ENCODE assay signal across 24 mouse cellular contexts in the genomic region with DNA sequence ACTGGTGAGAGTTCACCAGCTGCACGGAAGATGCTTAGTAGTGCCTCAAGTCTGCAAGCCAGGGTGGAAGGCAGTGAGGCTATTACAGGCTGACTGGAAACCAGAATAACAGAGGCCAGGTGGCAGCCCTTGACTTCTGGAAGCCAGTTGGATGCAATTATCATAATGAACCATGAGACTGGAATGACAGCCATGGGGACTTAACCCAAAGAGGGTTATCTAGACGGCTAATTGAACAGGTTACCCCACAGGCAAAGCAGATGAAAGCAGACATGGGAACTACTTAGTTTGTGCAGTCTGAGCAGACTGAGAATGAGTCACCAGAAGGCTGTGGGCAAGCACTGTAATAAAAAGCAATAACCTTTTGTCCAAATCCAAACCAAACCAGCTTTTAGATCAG. TPM values are rescaled to one million over a fixed set of nuclear protein-coding genes. Genes with fewer than 3 reads are reported as not detected.
A peak's percentile ranks its signal among the peaks of the same experiment; 100 is the strongest.
DNase-seq lines count a peak whose midpoint lies in the region; ATAC-seq lines count a peak whose summit lies in the region.
"Had no signal": no experiment of that assay in that cellular context is flagged by ENCODE, and none has a peak within 500 bp of the region (broad histone marks: within the 10 kb centered on the region; RNA-seq: fewer than 3 reads in every experiment).

No protein-coding gene starts in this region.

- peak; percentile 74; the same call in 1 of the 2 replicates for ATAC-seq in embryonic facial prominence, embryonic 14.5 days (ENCODE audit: low read depth)
- ATAC-seq in kidney, embryonic 14.5 days (ENCODE audit: low FRiP score, low TSS enrichment), result no peak
- ATAC-seq: forebrain, embryonic 15.5 days; hindbrain, embryonic 16.5 days; inflammation-experienced regulatory T-cells, adult 6 months had no signal

- no peaks in the 10 kb centered on the region for H3K27me3 ChIP-seq in embryonic facial prominence, embryonic 14.5 days (replicated peaks; ENCODE audit: control insufficient read depth, insufficient read depth, low read length)
- H3K27me3 ChIP-seq in kidney, embryonic 14.5 days (ENCODE audit: control insufficient read depth, insufficient read depth, low read length), result no peaks in the 10 kb centered on the region
- H3K27me3 ChIP-seq: embryonic facial prominence, embryonic 15.5 days; forebrain, embryonic 15.5 days; heart, embryonic 13.5 days; hindbrain, embryonic 12.5 days had no signal

- no peak overlapping the region for H3K4me2 ChIP-seq in embryonic facial prominence, embryonic 14.5 days (ENCODE audit: low read depth, low read length)
- no peak overlapping the region for H3K4me2 ChIP-seq in kidney, embryonic 14.5 days (replicated peaks; ENCODE audit: low read depth, low read length)
- H3K4me2 ChIP-seq: embryonic facial prominence, embryonic 15.5 days; forebrain, embryonic 15.5 days; heart, embryonic 13.5 days; hindbrain, embryonic 12.5 days had no signal

- no peaks in the 10 kb centered on the region for H3K36me3 ChIP-seq in embryonic facial prominence, embryonic 14.5 days (ENCODE audit: control insufficient read depth, insufficient read depth, low read length)
- no peaks in the 10 kb centered on the region for H3K36me3 ChIP-seq in kidney, embryonic 14.5 days (ENCODE audit: control insufficient read depth, insufficient read depth, low read length)
- H3K36me3 ChIP-seq: embryonic facial prominence, embryonic 15.5 days; forebrain, embryonic 15.5 days; heart, embryonic 13.5 days; hindbrain, embryonic 12.5 days had no signal

- intact Hi-C loops in heart, postnatal 25 days (cut with DNase I), result no loop called here

- H3K4me1 ChIP-seq in embryonic facial prominence, embryonic 14.5 days (ENCODE audit: control insufficient read depth, insufficient read depth, low read length), result no peaks in the 10 kb centered on the region
- H3K4me1 ChIP-seq in kidney, embryonic 14.5 days (ENCODE audit: control insufficient read depth, insufficient read depth, low read length), result no peaks in the 10 kb centered on the region
- H3K4me1 ChIP-seq: embryonic facial prominence, embryonic 15.5 days; forebrain, embryonic 15.5 days; heart, embryonic 13.5 days; hindbrain, embryonic 12.5 days had no signal

- H3K9ac ChIP-seq in embryonic facial prominence, embryonic 14.5 days (ENCODE audit: low read depth, low read length), result no peak overlapping the region
- H3K9ac ChIP-seq in kidney, embryonic 14.5 days (ENCODE audit: low read depth, low read length), result no peak overlapping the region
- H3K9ac ChIP-seq: embryonic facial prominence, embryonic 15.5 days; forebrain, embryonic 15.5 days; heart, embryonic 13.5 days; hindbrain, embryonic 12.5 days had no signal

- peak; percentile 10 for DNase-seq in 3T3-L1 (ENCODE audit: low read depth, low spot score)
- peak; percentile 9 for DNase-seq in brain, adult 2 months (ENCODE audit: low read depth, low spot score)
- DNase-seq in embryonic facial prominence, embryonic 14.5 days (ENCODE audit: low spot score), result peak; percentile 20
- peak; percentile 60 for DNase-seq in retina, embryonic 14.5 days (ENCODE audit: low spot score)
- DNase-seq in spleen, postnatal 36 days (ENCODE audit: low spot score in 2 of 2), result no peak
- no peak for DNase-seq in heart, postnatal 25 days (ENCODE audit: low spot score)
- DNase-seq in spleen, postnatal 14 days (ENCODE audit: low spot score in 2 of 2), result no peak
- DNase-seq: adrenal gland, adult 8-10 months; adrenal gland, postnatal 36 days; cerebellum, adult 11-12 months; cerebellum, adult 9-10 months; cerebellum, postnatal 25 days; gastrocnemius, postnatal 25 days; heart, postnatal 4 days had no signal

- WGBS in embryonic facial prominence, embryonic 14.5 days, result 26% methylated on average over 2 of the region's 2 CpGs
- 61% methylated on average over 2 of the region's 2 CpGs for WGBS in kidney, embryonic 14.5 days

- H3K27ac ChIP-seq in embryonic facial prominence, embryonic 14.5 days (replicated peaks; ENCODE audit: low read depth, low read length), result no peak overlapping the region
- H3K27ac ChIP-seq in kidney, embryonic 14.5 days (ENCODE audit: low read depth, low read length), result no peak overlapping the region
- H3K27ac ChIP-seq: embryonic facial prominence, embryonic 15.5 days; forebrain, embryonic 15.5 days; heart, embryonic 13.5 days; hindbrain, embryonic 12.5 days had no signal

- H3K9me3 ChIP-seq in embryonic facial prominence, embryonic 14.5 days (ENCODE audit: control insufficient read depth, low read length), result 0 out of 2 replicates have a peak, but pooled peaks cover 3% of the 10 kb centered on the region
- H3K9me3 ChIP-seq in kidney, embryonic 14.5 days (ENCODE audit: control insufficient read depth, low read length), result no peaks in the 10 kb centered on the region
- H3K9me3 ChIP-seq: embryonic facial prominence, embryonic 15.5 days; forebrain, embryonic 15.5 days; heart, embryonic 13.5 days; hindbrain, embryonic 12.5 days had no signal

- no peak overlapping the region for H3K4me3 ChIP-seq in embryonic facial prominence, embryonic 14.5 days (ENCODE audit: low read depth, low read length)
- no peak overlapping the region for H3K4me3 ChIP-seq in kidney, embryonic 14.5 days (ENCODE audit: low read length)
- H3K4me3 ChIP-seq: embryonic facial prominence, embryonic 15.5 days; erythroblast, embryonic 14.5 days; forebrain, embryonic 15.5 days; heart, embryonic 13.5 days; hindbrain, embryonic 12.5 days had no signal

RNA-seq across cellular contexts. Expression of a gene that starts 28.8 kb away (rescaled TPM):
- 19.2 and 22.0 TPM in 2 replicates for polyA plus RNA-seq in embryonic facial prominence, embryonic 14.5 days (2014; fragmentation: Nextera tagmentation; extraction: Ambion mirVana)
- 43.7 and 71.3 TPM in 2 replicates for polyA plus RNA-seq in kidney, embryonic 14.5 days (2014; fragmentation: Nextera tagmentation; extraction: Ambion mirVana)
- total RNA-seq in heart, postnatal 25 days (2021), result 1 to 10 TPM; 2.5 to 4.0 TPM
- total RNA-seq: granulocyte monocyte progenitor cell, adult 5-6 weeks; MEL had no signal

Comparison
In these comparisons a context has a peak if more than half of its experiments do, and no peak if none do; other contexts are left out.
1. DNase-seq: peak in 3T3-L1 (single experiment), brain, adult 2 months (single experiment), embryonic facial prominence, embryonic 14.5 days (single experiment) and retina, embryonic 14.5 days (single experiment); none in spleen, postnatal 36 days (0 of 2), heart, postnatal 25 days (single experiment) and spleen, postnatal 14 days (0 of 2).